Mouse (Mus musculus): ENCODE results near the gene Prkcz. TPM values are rescaled to one million over a fixed set of nuclear protein-coding genes. Genes with fewer than 3 reads are reported as not detected.

Gene Prkcz
- polyA plus RNA-seq, 1 experiment from 2014 or later, result 62.3 TPM

DNA sequence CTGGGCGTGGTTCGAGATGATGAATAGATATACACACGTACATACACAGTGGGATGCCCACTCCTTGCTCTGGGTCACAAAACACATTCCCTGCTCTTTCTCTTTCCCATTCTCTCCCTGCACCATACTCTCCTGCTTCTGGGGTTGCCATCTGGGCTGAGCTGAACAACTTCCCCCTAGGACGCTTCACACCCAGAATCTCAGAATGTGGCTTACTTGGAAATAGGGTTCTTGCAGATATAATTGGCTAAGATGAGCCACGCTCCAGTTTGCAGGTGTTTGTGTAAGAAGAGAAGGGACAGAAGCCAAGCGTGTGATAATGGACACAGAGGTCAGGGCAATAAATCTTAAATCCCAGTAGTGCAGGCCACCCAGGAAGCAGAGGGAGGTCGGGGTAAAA, 20.8 kb upstream of the Prkcz start:
- peaks cover 5% of the 10 kb centered on the region; the same call in 1 of the 2 replicates for H3K27me3 ChIP-seq
- 27% methylated on average over 7 of the region's 7 CpGs for WGBS
- H3K4me3 ChIP-seq, result no peak overlapping the region
- no peak overlapping the region for H3K9ac ChIP-seq
- no peak overlapping the region for H3K4me2 ChIP-seq
- H3K36me3 ChIP-seq, result no peaks in the 10 kb centered on the region
- peaks cover 13% of the 10 kb centered on the region; the same call in 1 of the 2 replicates for H3K4me1 ChIP-seq (replicated peaks)
- H3K9me3 ChIP-seq, result no peaks in the 10 kb centered on the region
- ATAC-seq (ENCODE audit: low read depth), result no peak
- H3K27ac ChIP-seq (replicated peaks), result no peak overlapping the region

DNA sequence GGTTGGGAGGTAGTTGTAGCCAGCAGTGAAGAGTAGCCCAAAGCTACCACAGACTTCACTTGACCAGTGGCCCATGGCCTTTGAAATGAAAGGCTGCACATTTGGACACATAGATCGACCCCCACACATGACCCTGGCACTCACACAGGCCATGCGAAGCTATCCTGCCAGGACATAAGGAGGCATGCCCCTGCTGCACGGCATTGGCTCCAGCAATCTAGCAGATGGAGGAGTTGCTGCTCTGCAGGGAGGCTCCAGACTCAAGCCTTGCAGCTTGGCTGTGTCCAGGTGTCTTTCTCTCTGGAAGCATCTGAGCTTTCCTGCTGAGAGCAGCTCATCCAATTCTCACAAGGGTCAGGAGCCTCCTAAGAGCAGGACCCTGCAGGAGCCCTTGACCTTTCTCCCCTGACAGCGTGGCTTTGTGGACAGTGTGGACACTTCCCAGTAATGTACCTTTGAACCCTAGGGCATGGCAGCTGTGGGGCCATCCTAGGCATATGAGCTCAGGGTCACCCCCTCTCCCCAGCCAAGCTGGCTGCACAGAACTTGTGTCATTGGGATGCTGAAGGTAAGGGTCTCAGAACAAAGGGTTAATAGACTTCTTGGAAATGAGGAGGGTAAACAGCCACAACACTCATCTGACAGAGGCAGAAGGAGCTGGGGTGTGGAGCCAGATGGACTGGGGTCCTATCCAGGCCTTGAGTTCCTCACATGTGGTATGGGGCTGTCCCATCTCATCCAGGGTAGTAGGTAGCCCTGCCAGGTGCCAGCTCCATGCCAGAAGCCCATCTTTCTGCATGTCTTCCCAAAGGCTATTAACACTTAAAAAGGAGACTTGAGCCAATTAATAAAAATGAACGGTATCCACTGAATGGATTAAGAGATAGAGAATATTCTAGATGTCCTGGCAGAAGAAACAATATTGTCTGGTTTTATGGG, 10.9 kb upstream of the Prkcz start:
- H3K4me3 ChIP-seq, result no peak overlapping the region
- WGBS, result 78% methylated on average over 5 of the region's 5 CpGs
- no peaks in the 10 kb centered on the region for H3K4me1 ChIP-seq (replicated peaks)
- no peak for ATAC-seq (ENCODE audit: low read depth)
- no peak overlapping the region for H3K4me2 ChIP-seq
- no peak overlapping the region for H3K27ac ChIP-seq (replicated peaks)
- no peaks in the 10 kb centered on the region for H3K9me3 ChIP-seq
- no peak overlapping the region for H3K9ac ChIP-seq
- no peaks in the 10 kb centered on the region; the same call in 1 of the 2 replicates for H3K27me3 ChIP-seq
- H3K36me3 ChIP-seq, result no peaks in the 10 kb centered on the region

DNA sequence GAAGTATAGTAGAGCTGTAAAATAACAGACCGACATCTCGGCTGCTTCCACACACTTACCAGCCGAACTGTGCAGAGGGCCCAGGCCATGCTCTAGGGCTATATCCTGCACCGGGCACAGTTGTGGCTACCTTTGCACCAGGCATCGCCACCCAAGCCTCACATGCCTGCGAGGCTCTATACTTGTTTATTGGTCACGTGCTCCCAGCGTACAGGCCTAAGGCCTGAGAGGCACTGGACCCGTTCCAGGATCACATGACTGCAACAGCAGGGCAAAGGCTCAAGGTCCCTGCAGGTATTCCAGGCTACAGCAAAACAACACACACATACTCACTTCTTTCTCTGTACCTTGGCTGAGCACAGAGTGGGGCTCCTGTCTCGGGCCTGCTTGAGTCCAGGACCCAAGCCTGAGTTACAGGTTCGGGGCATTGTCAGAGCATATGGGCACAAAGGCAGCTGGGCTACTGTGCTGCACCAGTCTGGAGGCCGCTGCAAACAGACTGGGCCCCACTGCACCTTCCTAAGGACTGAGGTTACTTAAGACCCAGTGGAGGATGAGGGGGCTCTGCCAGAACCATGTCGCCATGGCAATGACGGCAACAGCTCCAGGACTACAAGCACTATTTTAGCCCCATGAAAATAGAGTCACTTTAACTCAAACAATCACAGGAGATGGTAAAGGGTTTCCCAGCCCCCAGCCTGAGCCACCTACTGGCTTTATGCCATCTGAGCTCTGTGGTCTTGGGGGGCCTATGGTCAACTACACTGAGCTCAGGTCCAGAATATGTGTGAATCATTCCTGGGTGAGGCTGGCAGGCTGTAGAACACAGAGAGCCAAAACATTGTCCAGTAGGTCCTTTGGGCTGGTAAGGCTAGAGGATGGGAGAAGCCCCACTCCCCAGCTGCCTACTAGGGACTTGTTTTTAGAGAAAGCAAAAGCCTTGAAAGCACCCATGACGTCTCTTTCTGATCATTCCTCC, 9.9 kb upstream of the Prkcz start:
- H3K9ac ChIP-seq, result no peak overlapping the region
- H3K9me3 ChIP-seq, result no peaks in the 10 kb centered on the region
- 86% methylated on average over 15 of the region's 15 CpGs for WGBS
- ATAC-seq (ENCODE audit: low read depth), result no peak
- H3K4me2 ChIP-seq, result no peak overlapping the region
- no peaks in the 10 kb centered on the region for H3K4me1 ChIP-seq (replicated peaks)
- no peaks in the 10 kb centered on the region for H3K36me3 ChIP-seq
- no peak overlapping the region for H3K4me3 ChIP-seq
- H3K27ac ChIP-seq (replicated peaks), result no peak overlapping the region
- H3K27me3 ChIP-seq, result no peaks in the 10 kb centered on the region

DNA sequence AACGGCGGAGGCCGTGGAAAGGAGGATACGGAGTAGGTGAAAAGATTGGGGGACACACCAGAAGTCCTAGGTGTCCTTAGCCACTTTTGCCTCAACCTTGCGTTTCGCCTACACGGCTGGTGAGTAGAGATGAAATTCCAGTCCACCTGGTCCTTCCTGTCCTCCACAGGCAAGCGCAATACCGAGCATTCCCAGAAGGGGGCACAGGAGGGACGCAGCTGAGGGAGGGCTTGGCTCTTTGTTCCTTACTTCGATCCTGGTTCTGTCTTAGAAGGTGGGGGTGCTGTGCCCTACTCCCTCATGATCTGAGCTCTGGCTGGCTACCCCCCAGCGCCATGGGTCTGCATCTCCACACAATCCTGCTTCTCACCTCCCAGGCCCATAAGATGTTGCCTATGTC, 7.5 kb upstream of the Prkcz start:
- Histone ChIP-seq H3K4me2 (no peak overlapping the region), H3K27me3 (peaks cover 23% of the 10 kb centered on the region), H3K4me3 (no peak overlapping the region), H3K9me3 (no peaks in the 10 kb centered on the region), H3K36me3 (no peaks in the 10 kb centered on the region), H3K9ac (no peak overlapping the region), H3K4me1 (replicated peaks) (no peaks in the 10 kb centered on the region), H3K27ac (replicated peaks) (no peak overlapping the region)
- ATAC-seq (ENCODE audit: low read depth), result no peak
- WGBS, result 26% methylated on average over 12 of the region's 12 CpGs

DNA sequence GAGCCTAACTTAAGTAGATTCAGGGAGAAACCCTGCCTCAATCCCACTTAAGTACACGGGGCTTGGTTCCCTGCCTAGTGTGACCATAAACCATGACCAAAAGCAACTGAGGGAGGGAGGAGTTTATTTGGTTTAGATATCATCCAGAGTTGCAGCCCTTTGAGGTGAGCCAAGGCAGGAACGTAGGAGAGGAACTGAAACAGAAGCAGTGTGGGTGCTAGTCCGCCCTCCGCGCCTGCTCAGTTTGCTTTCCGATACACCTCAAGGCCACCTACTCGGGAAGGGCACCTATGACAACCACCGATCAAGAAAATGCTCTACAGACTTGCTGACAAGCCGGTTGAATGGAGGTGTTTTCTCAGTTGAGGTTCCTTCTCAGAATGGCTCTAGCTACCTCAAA, 6.6 kb upstream of the Prkcz start:
- no peak for ATAC-seq (ENCODE audit: low read depth)
- 92% methylated on average over 9 of the region's 9 CpGs for WGBS
- H3K27ac ChIP-seq (replicated peaks), result no peak overlapping the region

DNA sequence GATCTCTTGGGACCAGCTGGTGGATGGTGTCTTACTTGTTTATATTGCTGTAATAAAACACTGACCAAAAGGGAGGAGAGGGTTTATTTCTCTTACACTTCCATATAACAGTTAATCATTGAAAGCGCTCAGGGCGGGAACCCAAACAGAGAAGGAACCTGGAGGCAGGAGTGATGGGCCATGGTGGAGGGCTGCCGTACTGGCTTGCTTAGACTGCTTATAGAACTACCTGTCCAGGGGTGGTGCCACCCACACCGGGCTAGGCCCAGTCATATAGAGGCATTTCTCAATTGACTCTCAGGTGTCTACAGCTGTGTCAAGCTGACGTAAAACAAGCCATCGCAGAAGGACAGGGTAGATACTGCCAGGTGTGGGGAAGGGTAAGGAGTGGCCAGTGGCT, 5.6 kb upstream of the Prkcz start:
- Histone ChIP-seq H3K9ac (no peak overlapping the region), H3K36me3 (no peaks in the 10 kb centered on the region), H3K27ac (replicated peaks) (no peak overlapping the region), H3K4me1 (replicated peaks) (peaks cover 4% of the 10 kb centered on the region), H3K27me3 (peaks cover 42% of the 10 kb centered on the region), H3K4me3 (no peak overlapping the region), H3K4me2 (no peak overlapping the region), H3K9me3 (no peaks in the 10 kb centered on the region)
- 77% methylated on average over 6 of the region's 6 CpGs for whole genome bisulfite sequencing
- no peak for ATAC-seq (ENCODE audit: low read depth)

More for the DNA sequence above, 6.6 kb upstream of the Prkcz start:
- H3K4me1 ChIP-seq (replicated peaks), result no peaks in the 10 kb centered on the region
- H3K4me3 ChIP-seq, result no peak overlapping the region
- no peak overlapping the region for H3K4me2 ChIP-seq
- H3K9me3 ChIP-seq, result no peaks in the 10 kb centered on the region
- H3K27me3 ChIP-seq, result peaks cover 32% of the 10 kb centered on the region
- no peak overlapping the region for H3K9ac ChIP-seq
- no peaks in the 10 kb centered on the region for H3K36me3 ChIP-seq

DNA sequence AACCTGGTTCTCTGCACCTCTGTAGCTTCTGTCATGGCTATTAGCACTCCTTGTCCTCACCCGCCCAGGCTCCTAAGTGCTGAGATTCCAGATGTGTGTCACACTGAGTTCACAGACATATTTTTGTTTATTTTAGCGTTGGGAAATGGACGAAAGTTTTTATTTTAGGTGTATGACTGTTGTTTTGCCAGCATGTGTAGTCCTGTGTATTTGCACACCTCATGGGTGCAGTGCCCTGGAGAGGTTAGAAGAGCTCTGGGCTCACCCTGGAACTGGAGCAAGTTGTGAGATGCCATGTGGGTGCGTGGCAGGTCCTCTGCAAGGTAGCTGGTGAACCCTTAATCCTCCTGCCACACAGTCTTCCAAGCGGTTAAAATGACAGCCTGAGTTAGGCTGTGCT, 1.3 kb upstream of the Prkcz start:
- H3K27ac ChIP-seq (replicated peaks), result no peak overlapping the region
- no peak overlapping the region for H3K4me3 ChIP-seq
- peaks cover 14% of the 10 kb centered on the region for H3K4me1 ChIP-seq (replicated peaks)
- ATAC-seq (ENCODE audit: low read depth), result no peak
- 45% methylated on average over 5 of the region's 5 CpGs for WGBS
- H3K9ac ChIP-seq, result no peak overlapping the region
- no peaks in the 10 kb centered on the region for H3K36me3 ChIP-seq
- H3K27me3 ChIP-seq, result peaks cover 85% of the 10 kb centered on the region
- no peaks in the 10 kb centered on the region for H3K9me3 ChIP-seq
- H3K4me2 ChIP-seq, result no peak overlapping the region

DNA sequence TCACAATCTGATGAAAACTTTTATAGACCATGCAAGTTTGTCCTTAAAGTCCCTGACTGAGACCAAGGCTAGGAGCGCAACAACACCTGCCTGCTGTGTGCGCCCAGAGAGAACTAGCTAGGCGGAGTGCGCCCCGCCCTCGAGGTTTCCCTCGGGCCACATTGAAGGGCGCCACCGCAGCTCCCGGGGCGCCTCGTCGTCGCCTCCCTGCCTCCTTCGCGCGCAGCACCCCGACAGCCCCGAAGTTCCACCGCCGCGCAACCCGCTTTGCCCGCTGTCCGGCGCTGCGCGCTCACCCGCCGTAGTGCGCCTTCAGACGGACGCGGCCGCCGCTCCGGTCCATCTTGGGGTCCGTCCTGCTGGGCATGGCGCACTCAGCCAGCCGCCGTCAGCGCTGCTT, 305 bp downstream of the Prkcz start:
- H3K4me3 ChIP-seq, result peak overlapping the region; percentile 38
- no peak overlapping the region for H3K9ac ChIP-seq
- H3K27ac ChIP-seq (replicated peaks), result no peak overlapping the region
- H3K27me3 ChIP-seq, result peaks cover 88% of the 10 kb centered on the region
- under 1% methylated on average over 42 of the region's 42 CpGs for WGBS
- peak overlapping the region; percentile 53 for H3K4me2 ChIP-seq
- 0 out of 2 replicates have a peak, but pooled peaks have one; percentile 5 for ATAC-seq (ENCODE audit: low read depth)
- H3K9me3 ChIP-seq, result no peaks in the 10 kb centered on the region
- peaks cover 14% of the 10 kb centered on the region for H3K4me1 ChIP-seq (replicated peaks)
- no peaks in the 10 kb centered on the region for H3K36me3 ChIP-seq

DNA sequence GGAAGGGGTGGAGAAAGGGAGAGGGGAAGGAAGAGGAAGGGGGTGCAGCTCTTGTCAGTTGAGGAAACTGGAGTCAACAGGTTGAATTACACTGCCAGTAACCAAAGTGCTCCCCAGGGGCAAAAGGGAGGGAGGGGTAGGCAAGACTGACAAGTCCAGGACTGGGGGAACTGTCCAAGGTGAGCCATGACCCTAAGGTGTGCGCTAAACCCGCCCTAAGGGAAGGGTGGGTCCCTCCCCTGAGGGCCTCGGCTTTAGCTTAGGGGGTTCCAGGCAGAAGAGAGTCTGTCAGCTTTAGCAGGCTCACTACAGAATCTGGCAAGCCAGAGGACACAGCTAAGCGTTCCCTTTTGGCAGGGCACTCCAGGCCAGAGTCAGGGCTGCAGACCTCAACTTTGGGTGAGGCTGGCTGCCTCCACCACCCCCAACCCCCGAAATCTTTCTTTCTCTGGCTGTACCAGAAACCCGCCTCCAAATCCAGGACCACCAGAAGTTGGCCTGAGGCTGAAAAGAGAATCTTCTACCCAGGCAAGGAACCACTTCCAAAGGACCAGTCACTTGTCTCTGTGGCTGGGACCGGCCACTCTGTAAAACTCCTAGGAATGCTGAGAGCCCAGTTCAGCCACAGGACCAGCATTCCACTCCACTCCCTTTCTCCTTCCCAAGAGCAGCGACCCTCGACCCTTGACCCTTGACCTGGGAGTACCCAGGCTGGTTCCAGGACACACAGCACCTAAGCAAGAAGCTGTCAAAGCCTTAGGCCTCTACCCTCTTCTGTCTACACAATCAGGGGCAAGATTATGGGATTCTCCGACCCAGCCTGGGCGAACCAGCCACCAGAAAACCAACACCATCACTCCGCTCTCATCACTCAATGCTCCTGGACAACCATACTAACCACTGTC, 1.3 kb downstream of the Prkcz start:
- WGBS, result 51% methylated on average over 12 of the region's 12 CpGs
- Histone ChIP-seq H3K9me3 (no peaks in the 10 kb centered on the region), H3K27me3 (peaks cover 78% of the 10 kb centered on the region), H3K4me1 (replicated peaks) (peaks cover 14% of the 10 kb centered on the region), H3K4me3 (no peak overlapping the region), H3K9ac (no peak overlapping the region), H3K36me3 (no peaks in the 10 kb centered on the region), H3K27ac (replicated peaks) (no peak overlapping the region), H3K4me2 (no peak overlapping the region)
- ATAC-seq (ENCODE audit: low read depth), result no peak

DNA sequence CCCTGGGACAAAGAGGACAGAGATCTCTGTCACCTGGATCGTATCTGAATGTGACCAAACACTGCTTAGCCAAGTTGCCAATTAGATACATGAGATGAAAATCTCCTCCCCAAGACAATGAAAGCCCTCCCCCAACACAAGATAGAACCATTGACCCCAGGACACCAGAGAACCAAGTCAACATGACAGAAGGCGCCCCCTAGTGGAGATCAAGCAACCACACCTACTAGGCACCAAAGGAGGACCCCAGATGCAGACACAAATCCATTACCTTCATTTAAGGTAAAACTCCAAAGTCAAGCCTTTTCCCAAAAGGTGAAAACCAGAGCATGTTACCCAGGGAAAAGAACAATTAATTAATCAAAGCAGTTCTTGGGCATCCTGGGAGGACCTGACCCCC, 3.6 kb downstream of the Prkcz start:
- ATAC-seq (ENCODE audit: low read depth), result no peak
- Histone ChIP-seq H3K27ac (replicated peaks) (no peak overlapping the region), H3K36me3 (no peaks in the 10 kb centered on the region), H3K4me3 (no peak overlapping the region), H3K9ac (no peak overlapping the region), H3K4me2 (no peak overlapping the region), H3K27me3 (peaks cover 56% of the 10 kb centered on the region), H3K4me1 (replicated peaks) (peaks cover 14% of the 10 kb centered on the region), H3K9me3 (no peaks in the 10 kb centered on the region)
- 52% methylated on average over 2 of the region's 2 CpGs for WGBS

DNA sequence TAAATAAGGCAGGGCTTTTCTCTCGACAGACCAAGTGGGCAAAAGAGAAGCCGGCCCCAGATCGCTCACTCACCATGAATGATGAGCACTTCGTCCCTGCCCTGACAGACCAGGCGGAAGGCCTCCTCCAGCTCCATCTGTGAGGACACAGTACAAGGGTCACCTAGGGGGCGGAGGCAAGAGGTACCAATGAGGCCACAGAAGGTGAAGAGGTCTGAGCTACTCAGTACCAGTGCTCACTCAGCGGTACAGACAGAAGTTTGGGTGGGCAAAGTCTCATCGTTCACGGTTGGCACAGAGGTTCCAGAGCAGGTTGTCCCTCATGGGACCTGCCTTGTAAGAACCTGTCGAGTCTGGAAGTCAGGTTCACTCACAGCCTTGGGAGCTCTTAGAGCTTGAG, 4.8 kb downstream of the Prkcz start:
- WGBS, result 91% methylated on average over 10 of the region's 10 CpGs

More for the DNA sequence above, 4.8 kb downstream of the Prkcz start:
- Histone ChIP-seq H3K4me1 (replicated peaks) (peaks cover 6% of the 10 kb centered on the region), H3K4me2 (no peak overlapping the region), H3K9ac (no peak overlapping the region), H3K4me3 (no peak overlapping the region), H3K9me3 (no peaks in the 10 kb centered on the region), H3K27ac (replicated peaks) (no peak overlapping the region), H3K36me3 (no peaks in the 10 kb centered on the region), H3K27me3 (peaks cover 43% of the 10 kb centered on the region)
- ATAC-seq (ENCODE audit: low read depth), result no peak
